Mouse (Mus musculus) stomach, postnatal 0 days (tissue): ENCODE data around the gene Dbn1.

Experiments used
- CTCF ChIP-seq: IDR thresholded peaks from 2 replicates; pipeline ENCODE4 v1.5.1; 2016; ENCODE audit warnings: antibody characterized with exemption, low read depth, mild to moderate bottlenecking, moderate library complexity
- EP300 ChIP-seq: optimal IDR thresholded peaks from 2 replicates; pipeline ENCODE3; 2016; ENCODE audit warnings: antibody characterized with exemption

- TF ChIP-seq CTCF (peak; percentile 17; the same call in 1 of the 2 replicates), EP300 (no peak)
Measured at GRCm38 (mm10) chr13:55487578-55488498, at the start of gene Dbn1.
